Mouse (Mus musculus): ENCODE data around the gene Rab21. TPM values are rescaled to one million over a fixed set of nuclear protein-coding genes. Genes with fewer than 3 reads are reported as not detected.

Rab21 gene
- total RNA-seq, 1 experiment from 2014 or later = 65.2 TPM

DNA sequence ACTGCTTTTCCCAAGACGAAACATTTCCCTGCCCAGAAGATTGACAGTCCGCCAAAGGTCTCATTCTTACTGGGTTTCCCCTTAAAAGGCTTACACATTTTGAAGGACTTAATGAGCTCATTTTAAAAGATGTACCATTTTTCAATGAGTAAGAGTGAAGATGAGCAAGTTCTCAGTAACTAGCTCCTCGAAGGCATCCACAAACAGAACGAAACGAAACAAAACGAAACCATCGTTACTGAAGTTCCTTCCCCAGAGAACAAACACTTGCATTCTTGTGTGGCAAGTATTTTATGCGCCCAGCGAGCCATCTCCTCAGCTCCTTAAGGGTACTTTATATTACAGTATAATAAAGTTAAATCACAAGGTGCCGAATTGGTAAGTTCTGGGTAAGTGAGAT, 34.0 kb downstream of the Rab21 start:
- no peak for DNase-seq

GRCm38 (mm10) chr10:115271649-115272048, 43.7 kb downstream of the Rab21 start:
- DNase-seq = no peak

- DNase-seq = no peak
Measured at GRCm38 (mm10) chr10:115270612-115271390, 44.6 kb downstream of the Rab21 start.

GRCm38 (mm10) chr10:115262926-115263562, 52.4 kb downstream of the Rab21 start:
- no peak for DNase-seq

GRCm38 (mm10) chr10:115262261-115262660, 53.1 kb downstream of the Rab21 start:
- DNase-seq = no peak

DNA sequence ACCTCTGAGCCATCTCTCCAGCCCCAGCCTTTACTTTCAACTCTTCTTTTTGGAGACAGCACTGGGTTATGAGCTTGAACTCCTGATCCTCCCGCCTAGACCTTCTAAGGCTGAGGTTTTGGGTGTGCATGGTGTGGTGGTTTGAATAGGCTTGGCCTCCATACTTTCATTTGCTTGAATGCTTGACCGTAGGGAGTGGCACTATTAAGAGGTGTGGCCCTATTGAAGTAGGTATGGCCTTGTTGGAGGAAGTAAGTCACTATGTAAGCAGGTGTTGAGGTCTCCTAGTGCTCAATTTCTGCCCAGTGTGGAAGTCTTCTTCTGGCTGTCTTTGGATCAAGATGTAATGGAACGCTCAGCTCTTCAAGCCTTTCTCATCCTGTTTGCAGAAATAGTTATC, 54.0 kb downstream of the Rab21 start:
- DNase-seq = no peak

GRCm38 (mm10) chr10:115256162-115256561, 59.2 kb downstream of the Rab21 start:
- DNase-seq = no peak

DNA sequence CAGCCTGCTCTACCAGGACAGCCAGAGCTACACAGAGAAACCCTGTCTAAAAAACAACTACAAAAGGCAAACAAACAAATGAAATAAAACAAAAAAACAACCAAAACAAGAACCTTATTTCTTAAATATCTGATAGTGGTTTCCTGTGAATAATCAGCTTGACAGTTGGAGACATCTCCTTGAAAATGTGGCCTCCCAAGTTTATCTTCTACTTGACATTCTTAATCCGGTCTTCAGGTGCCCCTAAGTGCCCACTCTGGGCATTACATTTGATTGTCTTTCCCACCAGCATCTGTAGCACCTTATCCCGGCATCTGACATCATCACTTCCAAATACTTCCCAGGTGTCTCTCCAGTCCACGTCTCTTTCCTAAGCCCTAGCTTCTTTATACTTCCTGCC, 61.9 kb downstream of the Rab21 start:
- no peak for DNase-seq

DNA sequence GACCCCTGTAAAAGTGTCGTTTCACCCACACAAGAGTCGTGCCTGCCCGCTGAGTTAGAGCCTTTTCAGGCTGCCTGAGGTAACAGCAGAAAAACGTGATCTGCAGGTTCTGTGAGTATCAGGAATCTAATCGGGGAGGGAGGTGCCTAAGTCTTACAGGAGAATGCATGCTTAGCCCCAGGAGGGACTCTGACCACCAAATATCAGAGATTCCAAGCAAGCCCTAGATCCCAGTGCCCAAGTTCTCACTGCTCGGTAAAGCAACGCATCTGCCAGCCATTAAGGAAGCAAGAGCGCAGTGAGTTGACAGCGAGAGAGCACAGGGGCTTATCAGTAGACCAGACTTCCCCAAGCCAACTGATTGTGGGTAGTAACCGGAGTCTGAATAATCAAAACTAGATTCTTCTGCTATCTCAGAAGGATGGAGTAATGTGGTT, 63.1 kb downstream of the Rab21 start:
- DNase-seq = peak; percentile 15

GRCm38 (mm10) chr10:115251088-115251934, 64.1 kb downstream of the Rab21 start, which contains the start of gene Tbc1d15:
Gene Tbc1d15, minus strand, starts transcription at chr10:115251467.
- DNase-seq = peak; percentile 98

DNA sequence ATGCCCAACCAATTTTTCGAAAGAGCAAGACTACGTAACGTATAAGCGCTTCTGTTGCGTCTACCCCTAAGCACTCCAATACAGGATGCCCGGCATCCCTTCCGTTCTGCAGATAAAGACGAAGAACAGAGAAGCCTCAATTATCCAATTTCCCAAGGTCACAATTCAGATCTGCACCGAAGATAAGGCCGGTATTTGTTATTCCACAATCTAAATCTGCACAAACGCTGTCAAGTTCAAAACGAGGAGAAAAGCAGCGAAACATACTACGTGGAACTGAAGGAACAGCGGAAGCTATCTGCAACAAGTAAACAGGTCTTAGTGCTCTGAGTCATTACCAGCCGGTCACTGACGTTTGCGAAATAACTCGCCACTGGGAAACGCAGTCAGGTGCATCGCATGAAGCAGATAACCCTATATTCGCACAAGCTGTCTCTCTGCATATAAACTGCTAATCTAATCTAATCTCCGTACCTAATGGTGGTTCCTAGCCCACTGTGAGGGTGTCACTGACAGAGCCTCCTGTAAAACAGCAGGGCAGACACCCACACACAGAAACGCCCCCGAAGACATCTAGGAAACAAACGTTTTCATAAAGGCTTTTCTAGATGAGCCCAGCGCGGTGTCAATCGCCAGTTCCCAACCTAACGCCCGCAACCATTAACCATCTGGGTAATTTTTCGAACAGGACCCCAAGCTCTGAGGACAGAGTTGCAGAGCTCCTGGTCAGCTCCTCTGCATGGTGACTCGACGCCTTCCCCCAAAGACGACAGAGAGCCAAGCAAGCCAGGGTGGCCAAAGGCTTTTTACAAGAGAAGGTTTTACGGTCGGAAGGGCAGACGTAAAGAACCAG, 64.9 kb downstream of the Rab21 start:
- no peak for DNase-seq

- no peak for DNase-seq
Measured at GRCm38 (mm10) chr10:115248041-115248440, 67.4 kb downstream of the Rab21 start.

- DNase-seq = no peak
Measured at GRCm38 (mm10) chr10:115245488-115245887, 69.9 kb downstream of the Rab21 start.

- DNase-seq = no peak
Measured at GRCm38 (mm10) chr10:115241082-115241595, 74.3 kb downstream of the Rab21 start.

DNA sequence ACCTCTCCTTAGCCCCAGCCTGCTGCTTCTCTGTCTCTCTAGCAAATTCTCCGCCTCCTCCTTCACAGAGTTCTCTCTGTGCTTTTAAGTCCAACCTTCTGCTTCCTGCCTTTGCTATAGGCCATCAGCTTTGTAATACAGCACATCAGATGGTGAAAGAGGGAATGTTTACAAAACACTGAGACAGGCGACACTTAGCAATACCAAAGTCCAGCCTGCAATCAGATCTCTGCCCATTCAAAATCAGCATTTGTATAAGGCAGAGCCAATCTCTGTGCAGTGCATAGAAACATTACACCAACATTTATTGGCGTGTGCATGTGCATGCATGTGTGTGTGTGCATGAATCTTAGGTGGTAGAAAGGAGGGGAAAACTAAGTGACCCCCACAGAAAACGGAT, 77.5 kb downstream of the Rab21 start:
- no peak for DNase-seq

Other genes with a start within 250 kb of the Rab21 start
- not detected in 2 replicates for gene Tph2, start 130.6 kb downstream of the Rab21 start, total RNA-seq (2021)
- 82.8 and 99.9 TPM in 2 replicates for gene Tbc1d15, start 64.1 kb downstream of the Rab21 start, total RNA-seq (2021)
- gene Tmem19, start 46.9 kb upstream of the Rab21 start, total RNA-seq (2021) = 36.4 and 36.5 TPM in 2 replicates
- 16.5 and 17.9 TPM in 2 replicates for gene Thap2, start 68.8 kb upstream of the Rab21 start, total RNA-seq (2021)
- gene Zfc3h1, start 69.4 kb upstream of the Rab21 start, total RNA-seq (2021) = 55.5 and 71.8 TPM in 2 replicates

Measured in adrenal gland, postnatal 25 days (tissue).